Mouse (Mus musculus) E14TG2a.4 (cell line): ENCODE results near the gene Ppdpf.
"Not testable (repeated sequence)": the region's sequence is repeated elsewhere in the genome, so short reads cannot be mapped to it uniquely, and the experiment has no call there.

ENCODE experiments used
- H3K27me3 ChIP-seq: 2 replicates; pipeline ENCODE4 v1.6.1; 2014; ENCODE audit warnings: low read length, control low read depth; ENCODE audit not compliant: insufficient read depth
- H3K36me3 ChIP-seq: 2 replicates; pipeline ENCODE4 v1.6.1; 2014; ENCODE audit warnings: low read length, control low read depth; ENCODE audit not compliant: insufficient read depth
- H3K4me1 ChIP-seq: replicated peaks from 2 replicates; pipeline ENCODE4 v1.6.1; 2014; ENCODE audit warnings: low read depth, low read length, control low read depth
- H3K4me3 ChIP-seq: replicated peaks from 2 replicates; pipeline ENCODE4 v1.5.1; 2014; ENCODE audit warnings: mild to moderate bottlenecking, low read length
- H3K9me3 ChIP-seq: 2 replicates; pipeline ENCODE4 v1.6.1; 2014; ENCODE audit warnings: low read length, control low read depth
- CTCF ChIP-seq: conservative IDR thresholded peaks from 2 replicates; pipeline ENCODE4 v1.5.1; 2014; ENCODE audit warnings: low read length
- NANOG ChIP-seq: IDR thresholded peaks from 2 replicates; pipeline ENCODE4 v1.6.1; 2014; ENCODE audit warnings: borderline replicate concordance, low read length, mixed read lengths
- POU5F1 ChIP-seq: IDR thresholded peaks from 2 replicates; pipeline ENCODE4 v1.6.1; 2014; ENCODE audit warnings: low read length, borderline replicate concordance

Ppdpf gene

GRCm38 (mm10) chr2:181178015-181178414, 9.0 kb upstream of the Ppdpf start:
- peaks cover 22% of the 10 kb centered on the region for H3K9me3 ChIP-seq
- 0 out of 2 replicates have a peak, but pooled peaks cover 2% of the 10 kb centered on the region for H3K27me3 ChIP-seq
- H3K4me3 ChIP-seq: no peak overlapping the region
- no peaks in the 10 kb centered on the region for H3K4me1 ChIP-seq
- no peak for TF ChIP-seq POU5F1
- no peak for TF ChIP-seq CTCF
- TF ChIP-seq NANOG: no peak
- no peaks in the 10 kb centered on the region for H3K36me3 ChIP-seq

GRCm38 (mm10) chr2:181178471-181178870, 8.6 kb upstream of the Ppdpf start:
- no peaks in the 10 kb centered on the region for H3K4me1 ChIP-seq
- TF ChIP-seq POU5F1: no peak
- TF ChIP-seq CTCF: no peak
- no peak overlapping the region for H3K4me3 ChIP-seq
- 0 out of 2 replicates have a peak, but pooled peaks cover 2% of the 10 kb centered on the region for H3K27me3 ChIP-seq
- no peaks in the 10 kb centered on the region for H3K36me3 ChIP-seq
- H3K9me3 ChIP-seq: peaks cover 26% of the 10 kb centered on the region

DNA sequence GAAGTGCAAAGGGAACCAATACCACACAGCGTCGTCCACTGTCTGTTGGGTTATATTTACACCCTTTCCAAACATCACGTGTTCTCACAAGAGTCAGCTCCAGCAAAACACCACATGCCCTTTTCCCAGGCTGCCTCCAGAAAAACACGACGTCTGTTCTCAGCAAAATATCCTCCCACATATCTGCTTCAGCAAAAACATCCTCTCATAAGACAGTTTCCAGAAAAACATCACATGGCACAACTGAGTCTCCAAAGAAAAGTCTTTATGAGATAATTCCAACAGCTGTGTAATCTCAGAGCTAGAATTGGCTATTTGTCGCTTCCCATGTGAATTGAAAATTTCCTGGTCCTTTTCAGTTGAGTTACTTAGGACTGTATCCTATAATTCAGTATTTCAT, 6.1 kb upstream of the Ppdpf start:
- Histone ChIP-seq H3K36me3 (no peaks in the 10 kb centered on the region), H3K4me3 (no peak overlapping the region), H3K4me1 (no peaks in the 10 kb centered on the region), H3K9me3 (peaks cover 18% of the 10 kb centered on the region), H3K27me3 (0 out of 2 replicates have a peak, but pooled peaks cover 7% of the 10 kb centered on the region)
- TF ChIP-seq NANOG: no peak
- no peak for TF ChIP-seq CTCF
- no peak for TF ChIP-seq POU5F1

GRCm38 (mm10) chr2:181186635-181187034, 412 bp upstream of the Ppdpf start:
- peaks cover 32% of the 10 kb centered on the region for H3K4me1 ChIP-seq
- no peak for TF ChIP-seq NANOG
- peak; percentile 99 for TF ChIP-seq CTCF
- H3K36me3 ChIP-seq: peaks cover 17% of the 10 kb centered on the region
- 0 out of 2 replicates have a peak, but pooled peaks cover 7% of the 10 kb centered on the region for H3K27me3 ChIP-seq
- peaks cover 18% of the 10 kb centered on the region for H3K9me3 ChIP-seq
- H3K4me3 ChIP-seq: peak overlapping the region; percentile 92

DNA sequence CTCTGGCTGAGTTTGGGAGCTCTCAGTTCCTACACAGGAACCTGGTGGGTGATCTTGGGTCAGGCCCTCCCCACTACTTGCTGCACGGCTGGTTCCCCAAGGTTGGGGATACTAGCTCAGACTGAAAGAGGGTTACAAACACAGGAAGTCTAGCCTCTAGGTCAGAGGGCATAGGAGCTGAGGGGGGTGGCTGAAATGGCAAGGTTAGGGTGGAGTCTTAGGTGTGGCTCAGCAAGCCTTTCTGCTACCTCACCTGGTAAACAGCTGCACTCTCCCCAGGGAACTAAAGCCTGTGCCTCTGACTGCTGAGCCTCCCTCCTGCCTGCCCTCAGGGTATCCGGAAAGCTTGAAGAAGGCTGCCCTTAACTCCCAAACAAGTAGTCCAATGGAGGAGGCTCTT, 1.6 kb downstream of the Ppdpf start:
- peaks cover 17% of the 10 kb centered on the region for H3K36me3 ChIP-seq
- H3K4me3 ChIP-seq: peak overlapping the region; percentile 92
- peaks cover 48% of the 10 kb centered on the region for H3K4me1 ChIP-seq
- no peak for TF ChIP-seq NANOG
- TF ChIP-seq CTCF: no peak
- TF ChIP-seq POU5F1: no peak
- H3K27me3 ChIP-seq: 0 out of 2 replicates have a peak, but pooled peaks cover 7% of the 10 kb centered on the region
- H3K9me3 ChIP-seq: no peaks in the 10 kb centered on the region

DNA sequence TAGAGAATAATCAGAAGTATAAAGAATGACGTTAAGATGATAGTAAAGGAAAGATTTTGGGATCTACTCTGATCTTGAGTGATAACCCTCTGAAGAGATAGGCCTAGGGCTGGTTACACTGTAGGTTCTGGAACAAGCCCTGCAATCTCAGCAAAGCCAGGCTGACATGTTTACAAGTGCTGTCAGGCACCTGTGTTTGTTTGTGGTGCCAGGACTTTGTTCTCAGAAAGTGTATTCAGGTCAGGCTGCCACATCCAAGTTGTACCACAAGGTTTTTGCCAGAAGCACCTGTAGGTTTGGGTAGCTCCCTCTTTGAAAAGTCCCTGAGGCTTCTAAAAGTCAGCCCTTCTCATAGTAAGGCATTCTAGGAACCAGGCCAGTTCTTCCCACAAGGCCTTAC, 2.3 kb downstream of the Ppdpf start:
- TF ChIP-seq POU5F1 (no peak), CTCF (no peak), NANOG (no peak)
- H3K4me3 ChIP-seq: peak overlapping the region; percentile 92
- H3K36me3 ChIP-seq: peaks cover 17% of the 10 kb centered on the region
- H3K9me3 ChIP-seq: no peaks in the 10 kb centered on the region
- H3K4me1 ChIP-seq: peaks cover 48% of the 10 kb centered on the region
- H3K27me3 ChIP-seq: 0 out of 2 replicates have a peak, but pooled peaks cover 7% of the 10 kb centered on the region

DNA sequence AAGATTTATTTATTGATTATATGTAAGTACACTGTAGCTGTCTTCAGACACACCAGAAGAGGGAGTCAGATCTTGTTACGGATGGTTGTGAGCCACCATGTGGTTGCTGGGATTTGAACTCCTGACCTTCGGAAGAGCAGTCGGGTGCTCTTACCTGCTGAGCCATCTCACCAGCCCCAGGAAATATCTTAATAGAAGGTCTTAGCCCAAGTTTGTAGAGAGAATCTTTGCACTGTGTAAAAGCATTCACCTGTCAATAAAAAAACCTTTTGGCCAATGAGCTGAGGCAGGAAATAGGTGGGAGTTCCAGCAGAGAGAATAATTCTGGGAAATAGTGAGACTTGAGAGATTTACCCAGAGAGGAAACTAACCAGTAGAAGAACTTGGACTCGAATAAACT, 4.3 kb downstream of the Ppdpf start:
- not testable (repeated sequence) for H3K9me3 ChIP-seq, H3K4me3 ChIP-seq, H3K27me3 ChIP-seq
- peaks cover 52% of the 10 kb centered on the region for H3K4me1 ChIP-seq
- peaks cover 17% of the 10 kb centered on the region for H3K36me3 ChIP-seq

DNA sequence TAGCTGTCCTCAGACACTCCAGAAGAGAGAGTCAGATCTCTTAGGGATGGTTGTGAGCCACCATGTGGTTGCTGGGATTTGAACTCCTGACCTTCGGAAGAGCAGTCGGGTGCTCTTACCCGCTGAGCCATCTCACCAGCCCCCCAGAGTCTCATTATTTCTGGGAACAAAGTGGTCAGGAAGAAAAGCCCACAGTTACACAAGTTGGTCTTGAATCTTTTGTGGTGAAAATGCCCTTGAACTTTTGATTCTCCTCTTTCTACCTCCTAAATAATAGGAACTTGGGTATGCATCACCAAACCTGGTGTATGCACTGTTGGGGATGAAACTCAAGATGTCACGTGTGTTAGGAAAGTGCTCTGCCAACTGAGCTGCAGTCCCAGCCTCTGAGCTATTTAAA, 4.9 kb downstream of the Ppdpf start:
- Histone ChIP-seq H3K36me3 (peaks cover 17% of the 10 kb centered on the region), H3K4me3 (no peak overlapping the region), H3K4me1 (peaks cover 52% of the 10 kb centered on the region), H3K9me3 (no peaks in the 10 kb centered on the region), H3K27me3 (peaks cover 7% of the 10 kb centered on the region)
- TF ChIP-seq CTCF (no peak), NANOG (no peak), POU5F1 (no peak)

DNA sequence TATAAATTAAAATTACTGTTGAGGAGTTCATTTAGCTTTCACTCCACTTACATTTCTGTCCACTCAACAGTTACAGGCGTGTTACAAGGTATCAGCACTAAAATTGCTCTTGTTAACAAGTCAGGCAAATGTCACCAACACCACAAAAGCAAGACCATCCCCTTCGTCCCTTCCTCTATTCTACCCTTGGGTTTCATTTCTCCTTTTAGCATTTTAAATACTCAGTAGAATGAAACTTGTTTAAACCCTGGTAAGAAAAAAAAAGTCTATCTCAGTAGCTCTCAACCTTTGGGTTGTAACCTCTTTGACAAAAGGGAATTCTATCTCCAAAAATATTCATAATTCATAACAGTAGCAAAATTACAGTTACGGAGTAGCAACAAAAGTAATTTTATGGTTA, 6.0 kb downstream of the Ppdpf start:
- Histone ChIP-seq H3K4me3 (no peak overlapping the region), H3K36me3 (peaks cover 17% of the 10 kb centered on the region), H3K4me1 (peaks cover 52% of the 10 kb centered on the region), H3K27me3 (peaks cover 7% of the 10 kb centered on the region), H3K9me3 (no peaks in the 10 kb centered on the region)
- no peak for TF ChIP-seq NANOG
- no peak for TF ChIP-seq CTCF
- no peak for TF ChIP-seq POU5F1
